Mouse (Mus musculus): ENCODE measurements around the gene Crmp1. TPM values are rescaled to one million over a fixed set of nuclear protein-coding genes. Genes with fewer than 3 reads are reported as not detected.

Gene Crmp1
- polyA plus RNA-seq, 1 experiment from 2014 or later = 46.4 TPM

GRCm38 (mm10) chr5:37212938-37213708 lies 28.6 kb upstream of the Crmp1 start:
- H3K4me1 ChIP-seq (replicated peaks; ENCODE audit: control insufficient read depth, insufficient read depth, low read length) = no peaks in the 10 kb centered on the region
- 85% methylated on average over 9 of the region's 9 CpGs for WGBS
- no peaks in the 10 kb centered on the region for H3K9me3 ChIP-seq (ENCODE audit: control insufficient read depth, low read length)
- DNase-seq (ENCODE audit: low spot score) = no peak
- H3K4me3 ChIP-seq (ENCODE audit: low read depth, low read length) = no peak overlapping the region
- no peaks in the 10 kb centered on the region for H3K27me3 ChIP-seq (replicated peaks; ENCODE audit: control insufficient read depth, insufficient read depth, low read length)
- no peaks in the 10 kb centered on the region for H3K36me3 ChIP-seq (ENCODE audit: control insufficient read depth, insufficient read depth, low read length)
- H3K4me2 ChIP-seq (ENCODE audit: low read length) = no peak overlapping the region
- no peak for ATAC-seq (replicated peaks; ENCODE audit: low FRiP score, low TSS enrichment, low read depth)
- no peak overlapping the region for H3K27ac ChIP-seq (ENCODE audit: low read depth)
- H3K9ac ChIP-seq (ENCODE audit: low read length) = no peak overlapping the region

DNA sequence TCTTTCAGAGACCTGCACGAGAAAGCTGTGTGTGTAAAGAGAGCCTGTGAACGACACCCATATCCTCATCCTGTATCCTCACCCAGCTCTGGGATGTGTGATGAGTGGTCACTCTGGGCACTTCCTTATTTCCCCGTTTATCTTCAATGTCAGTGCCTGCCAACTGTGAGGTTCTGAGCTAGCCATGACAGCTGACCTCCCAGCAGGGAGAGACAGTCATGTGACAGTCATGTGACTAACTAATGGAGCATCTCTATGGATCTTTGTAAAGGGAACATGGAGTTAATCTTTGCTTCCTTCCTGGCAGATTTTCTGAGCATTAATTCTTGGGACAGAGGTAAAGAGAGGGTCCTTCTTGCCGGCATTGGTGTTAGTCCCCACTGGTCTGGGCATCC lies 28.0 kb upstream of the Crmp1 start:
- H3K27ac ChIP-seq (ENCODE audit: low read depth) = no peak overlapping the region
- H3K9ac ChIP-seq (ENCODE audit: low read length) = no peak overlapping the region
- no peaks in the 10 kb centered on the region for H3K27me3 ChIP-seq (replicated peaks; ENCODE audit: control insufficient read depth, insufficient read depth, low read length)
- H3K4me2 ChIP-seq (ENCODE audit: low read length) = no peak overlapping the region
- 62% methylated on average over 4 of the region's 4 CpGs for WGBS
- no peaks in the 10 kb centered on the region for H3K36me3 ChIP-seq (ENCODE audit: control insufficient read depth, insufficient read depth, low read length)
- no peaks in the 10 kb centered on the region for H3K4me1 ChIP-seq (replicated peaks; ENCODE audit: control insufficient read depth, insufficient read depth, low read length)
- DNase-seq (ENCODE audit: low spot score) (no peak), ATAC-seq (replicated peaks; ENCODE audit: low FRiP score, low TSS enrichment, low read depth) (no peak)
- no peaks in the 10 kb centered on the region for H3K9me3 ChIP-seq (ENCODE audit: control insufficient read depth, low read length)
- no peak overlapping the region for H3K4me3 ChIP-seq (ENCODE audit: low read depth, low read length)

- ATAC-seq (replicated peaks; ENCODE audit: low FRiP score, low TSS enrichment, low read depth) = no peak
- Histone ChIP-seq H3K27ac (ENCODE audit: low read depth) (no peak overlapping the region), H3K4me1 (replicated peaks; ENCODE audit: control insufficient read depth, insufficient read depth, low read length) (no peaks in the 10 kb centered on the region), H3K9me3 (ENCODE audit: control insufficient read depth, low read length) (no peaks in the 10 kb centered on the region), H3K4me2 (ENCODE audit: low read length) (no peak overlapping the region), H3K27me3 (replicated peaks; ENCODE audit: control insufficient read depth, insufficient read depth, low read length) (no peaks in the 10 kb centered on the region), H3K36me3 (ENCODE audit: control insufficient read depth, insufficient read depth, low read length) (no peaks in the 10 kb centered on the region), H3K9ac (ENCODE audit: low read length) (no peak overlapping the region), H3K4me3 (ENCODE audit: low read depth, low read length) (no peak overlapping the region)
- 84% methylated on average over 6 of the region's 6 CpGs for WGBS
- no peak for DNase-seq (ENCODE audit: low spot score)
These were observed 27.1 kb upstream of the Crmp1 start for GRCm38 (mm10) chr5:37214614-37215013.

GRCm38 (mm10) chr5:37215276-37215675 lies 26.5 kb upstream of the Crmp1 start:
- no peaks in the 10 kb centered on the region for H3K36me3 ChIP-seq (ENCODE audit: control insufficient read depth, insufficient read depth, low read length)

DNA sequence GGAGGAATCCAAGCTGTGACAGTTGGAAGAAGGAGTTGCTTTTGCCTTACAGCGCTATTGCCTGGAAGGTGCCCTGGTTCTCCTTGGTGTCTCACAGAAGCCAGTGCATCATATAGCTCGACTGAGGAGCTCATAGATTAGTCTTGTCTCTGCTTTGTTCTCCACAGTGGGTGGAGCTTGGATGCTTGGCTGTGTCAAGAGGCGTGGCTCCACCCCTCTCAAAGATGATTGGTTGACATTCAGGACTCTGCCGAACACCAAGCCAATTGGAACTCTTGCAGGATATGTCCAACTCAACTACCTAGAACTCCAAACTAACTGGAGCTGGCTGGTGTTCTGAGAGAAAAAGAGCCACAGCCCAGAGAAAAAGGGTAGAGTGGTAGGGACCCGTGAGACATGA lies 22.1 kb upstream of the Crmp1 start:
- 41% methylated on average over 5 of the region's 5 CpGs for WGBS
- Histone ChIP-seq H3K9me3 (ENCODE audit: control insufficient read depth, low read length) (no peaks in the 10 kb centered on the region), H3K4me3 (ENCODE audit: low read depth, low read length) (no peak overlapping the region), H3K4me1 (replicated peaks; ENCODE audit: control insufficient read depth, insufficient read depth, low read length) (no peaks in the 10 kb centered on the region), H3K9ac (ENCODE audit: low read length) (no peak overlapping the region), H3K36me3 (ENCODE audit: control insufficient read depth, insufficient read depth, low read length) (no peaks in the 10 kb centered on the region), H3K27ac (ENCODE audit: low read depth) (no peak overlapping the region), H3K27me3 (replicated peaks; ENCODE audit: control insufficient read depth, insufficient read depth, low read length) (no peaks in the 10 kb centered on the region), H3K4me2 (ENCODE audit: low read length) (no peak overlapping the region)
- DNase-seq (ENCODE audit: low spot score) = no peak
- ATAC-seq (replicated peaks; ENCODE audit: low FRiP score, low TSS enrichment, low read depth) = no peak

More at GRCm38 (mm10) chr5:37215276-37215675, 26.5 kb upstream of the Crmp1 start:
- H3K4me3 ChIP-seq (ENCODE audit: low read depth, low read length) = no peak overlapping the region
- no peak overlapping the region for H3K4me2 ChIP-seq (ENCODE audit: low read length)
- no peak for ATAC-seq (replicated peaks; ENCODE audit: low FRiP score, low TSS enrichment, low read depth)
- H3K27ac ChIP-seq (ENCODE audit: low read depth) = no peak overlapping the region
- no peak overlapping the region for H3K9ac ChIP-seq (ENCODE audit: low read length)
- DNase-seq (ENCODE audit: low spot score) = no peak
- H3K4me1 ChIP-seq (replicated peaks; ENCODE audit: control insufficient read depth, insufficient read depth, low read length) = no peaks in the 10 kb centered on the region
- 87% methylated on average over 7 of the region's 7 CpGs for WGBS
- no peaks in the 10 kb centered on the region for H3K9me3 ChIP-seq (ENCODE audit: control insufficient read depth, low read length)
- H3K27me3 ChIP-seq (replicated peaks; ENCODE audit: control insufficient read depth, insufficient read depth, low read length) = no peaks in the 10 kb centered on the region

DNA sequence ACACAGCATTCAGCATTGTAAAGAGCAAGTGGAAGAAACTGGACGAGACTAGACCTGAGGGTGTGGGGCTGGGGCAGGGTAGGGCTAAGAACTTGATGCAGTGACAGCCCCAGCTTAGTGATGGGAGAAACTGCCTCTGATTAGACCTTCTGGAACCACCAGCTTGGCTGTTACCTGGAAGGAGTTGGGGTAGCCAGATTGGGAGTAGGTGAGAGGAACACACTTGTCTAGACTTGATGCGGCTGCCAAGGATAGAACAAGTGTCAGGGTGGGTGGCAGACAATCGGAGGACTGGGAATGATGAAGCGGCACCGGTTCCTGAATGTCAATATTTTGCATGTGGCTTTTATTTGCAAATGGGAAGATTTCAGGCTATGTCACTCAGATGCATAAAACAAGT lies 21.2 kb upstream of the Crmp1 start:
- Histone ChIP-seq H3K4me3 (ENCODE audit: low read depth, low read length) (no peak overlapping the region), H3K36me3 (ENCODE audit: control insufficient read depth, insufficient read depth, low read length) (no peaks in the 10 kb centered on the region), H3K27ac (ENCODE audit: low read depth) (no peak overlapping the region), H3K4me2 (ENCODE audit: low read length) (no peak overlapping the region), H3K9me3 (ENCODE audit: control insufficient read depth, low read length) (no peaks in the 10 kb centered on the region), H3K9ac (ENCODE audit: low read length) (no peak overlapping the region), H3K4me1 (replicated peaks; ENCODE audit: control insufficient read depth, insufficient read depth, low read length) (no peaks in the 10 kb centered on the region), H3K27me3 (replicated peaks; ENCODE audit: control insufficient read depth, insufficient read depth, low read length) (no peaks in the 10 kb centered on the region)
- no peak for ATAC-seq (replicated peaks; ENCODE audit: low FRiP score, low TSS enrichment, low read depth)
- WGBS = 84% methylated on average over 5 of the region's 5 CpGs
- DNase-seq (ENCODE audit: low spot score) = no peak

DNA sequence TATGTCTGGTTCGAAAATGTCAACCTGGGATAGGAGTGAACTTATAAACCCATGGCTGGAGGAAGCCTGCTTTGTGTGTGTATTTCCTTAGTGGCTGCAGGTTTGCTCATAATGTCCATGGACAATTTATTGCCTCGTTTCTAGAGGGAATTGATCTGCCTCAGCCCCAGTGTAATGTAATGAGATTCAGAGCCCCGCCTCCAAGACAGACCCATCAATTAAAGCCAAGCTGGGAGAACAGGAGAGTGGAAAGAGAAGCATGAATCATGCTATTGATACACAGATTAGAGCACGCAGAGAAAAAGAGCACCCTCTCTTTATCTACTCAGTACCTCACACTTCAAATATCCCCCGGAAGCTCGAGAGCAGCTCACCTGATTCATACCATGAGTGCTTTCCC lies 20.2 kb upstream of the Crmp1 start:
- Histone ChIP-seq H3K27ac (ENCODE audit: low read depth) (no peak overlapping the region), H3K27me3 (replicated peaks; ENCODE audit: control insufficient read depth, insufficient read depth, low read length) (no peaks in the 10 kb centered on the region), H3K4me3 (ENCODE audit: low read depth, low read length) (no peak overlapping the region), H3K4me1 (replicated peaks; ENCODE audit: control insufficient read depth, insufficient read depth, low read length) (no peaks in the 10 kb centered on the region), H3K9me3 (ENCODE audit: control insufficient read depth, low read length) (no peaks in the 10 kb centered on the region), H3K9ac (ENCODE audit: low read length) (no peak overlapping the region), H3K36me3 (ENCODE audit: control insufficient read depth, insufficient read depth, low read length) (no peaks in the 10 kb centered on the region), H3K4me2 (ENCODE audit: low read length) (no peak overlapping the region)
- WGBS = 60% methylated on average over 6 of the region's 6 CpGs
- no peak for ATAC-seq (replicated peaks; ENCODE audit: low FRiP score, low TSS enrichment, low read depth)
- no peak for DNase-seq (ENCODE audit: low spot score)

DNA sequence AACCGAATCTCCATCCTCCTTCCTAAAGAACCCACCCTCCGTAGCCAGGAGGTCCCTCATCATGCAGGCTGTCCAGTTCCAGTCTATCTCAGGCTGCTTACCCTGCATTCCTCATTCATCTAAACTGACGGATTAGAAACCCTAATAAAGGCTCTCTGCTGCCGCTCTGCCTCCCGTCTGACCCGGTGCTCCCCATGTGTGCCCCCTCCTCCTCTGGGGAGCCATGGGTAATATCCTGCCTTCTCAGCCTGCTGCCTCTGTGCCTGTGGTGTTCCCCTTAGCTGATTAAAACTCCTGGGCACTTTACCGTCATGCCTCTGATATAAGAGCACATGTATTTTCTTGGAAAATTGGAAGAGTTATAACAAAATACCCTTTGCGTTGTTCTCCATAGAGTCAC lies 19.4 kb upstream of the Crmp1 start:
- Histone ChIP-seq H3K4me2 (ENCODE audit: low read length) (no peak overlapping the region), H3K4me1 (replicated peaks; ENCODE audit: control insufficient read depth, insufficient read depth, low read length) (no peaks in the 10 kb centered on the region), H3K4me3 (ENCODE audit: low read depth, low read length) (no peak overlapping the region), H3K27ac (ENCODE audit: low read depth) (no peak overlapping the region), H3K9ac (ENCODE audit: low read length) (no peak overlapping the region), H3K36me3 (ENCODE audit: control insufficient read depth, insufficient read depth, low read length) (no peaks in the 10 kb centered on the region), H3K9me3 (ENCODE audit: control insufficient read depth, low read length) (no peaks in the 10 kb centered on the region), H3K27me3 (replicated peaks; ENCODE audit: control insufficient read depth, insufficient read depth, low read length) (no peaks in the 10 kb centered on the region)
- DNase-seq (ENCODE audit: low spot score) (no peak), ATAC-seq (replicated peaks; ENCODE audit: low FRiP score, low TSS enrichment, low read depth) (no peak)
- WGBS = 67% methylated on average over 8 of the region's 8 CpGs

- ATAC-seq (replicated peaks; ENCODE audit: low FRiP score, low TSS enrichment, low read depth) = no peak
- H3K27me3 ChIP-seq (replicated peaks; ENCODE audit: control insufficient read depth, insufficient read depth, low read length) = no peaks in the 10 kb centered on the region
These were observed 16.0 kb upstream of the Crmp1 start for GRCm38 (mm10) chr5:37225708-37226107.

More at GRCm38 (mm10) chr5:37225708-37226107, 16.0 kb upstream of the Crmp1 start:
- no peaks in the 10 kb centered on the region for H3K9me3 ChIP-seq (ENCODE audit: control insufficient read depth, low read length)
- H3K27ac ChIP-seq (ENCODE audit: low read depth) = no peak overlapping the region
- WGBS = 89% methylated on average over 1 of the region's 1 CpGs
- DNase-seq (ENCODE audit: low spot score) = no peak
- no peak overlapping the region for H3K4me3 ChIP-seq (ENCODE audit: low read depth, low read length)
- no peaks in the 10 kb centered on the region for H3K36me3 ChIP-seq (ENCODE audit: control insufficient read depth, insufficient read depth, low read length)
- no peaks in the 10 kb centered on the region for H3K4me1 ChIP-seq (replicated peaks; ENCODE audit: control insufficient read depth, insufficient read depth, low read length)
- no peak overlapping the region for H3K9ac ChIP-seq (ENCODE audit: low read length)
- no peak overlapping the region for H3K4me2 ChIP-seq (ENCODE audit: low read length)

Measured in intestine, embryonic 14.5 days (tissue).